Mouse (Mus musculus) hindbrain, embryonic 15.5 days (tissue): ENCODE results near the gene Eif2b5. TPM values are rescaled to one million over a fixed set of nuclear protein-coding genes. Genes with fewer than 3 reads are reported as not detected.
"Not testable (repeated sequence)": the region's sequence is repeated elsewhere in the genome, so short reads cannot be mapped to it uniquely, and the experiment has no call there.

Experiments
- ATAC-seq: fragments of 200-750 bp; cut with Nextera tagmentation; 2 replicates; pipeline ENCODE4 v1.8.0; 2017; ENCODE audit warnings: low read depth, moderate number of reproducible peaks, moderate TSS enrichment; ENCODE audit not compliant: low FRiP score
- H3K27ac ChIP-seq: fragments of 300-500 bp; sonication (generic); replicated peaks from 2 replicates; pipeline ENCODE4 v1.5.1; 2015; ENCODE audit warnings: mild to moderate bottlenecking, inconsistent platforms
- H3K27me3 ChIP-seq: fragments of 300-500 bp; sonication (generic); 2 replicates; pipeline ENCODE4 v1.6.1; 2015; ENCODE audit warnings: control low read depth, inconsistent platforms
- H3K36me3 ChIP-seq: fragments of 300-500 bp; sonication (generic); 2 replicates; pipeline ENCODE4 v1.6.1; 2015; ENCODE audit warnings: control low read depth, inconsistent platforms
- H3K4me1 ChIP-seq: fragments of 300-500 bp; sonication (generic); replicated peaks from 2 replicates; pipeline ENCODE4 v1.6.1; 2015; ENCODE audit warnings: control low read depth, inconsistent platforms
- H3K4me2 ChIP-seq: fragments of 300-500 bp; sonication (generic); 2 replicates; pipeline ENCODE4 v1.6.1; 2015; ENCODE audit warnings: moderate library complexity, mild to moderate bottlenecking, inconsistent platforms
- H3K4me3 ChIP-seq: fragments of 300-500 bp; sonication (generic); 2 replicates; pipeline ENCODE4 v1.5.1; 2015; ENCODE audit warnings: mild to moderate bottlenecking, inconsistent platforms
- H3K9ac ChIP-seq: fragments of 300-500 bp; sonication (generic); 2 replicates; pipeline ENCODE4 v1.6.1; 2015; ENCODE audit warnings: inconsistent platforms
- H3K9me3 ChIP-seq: fragments of 300-500 bp; sonication (generic); 2 replicates; pipeline ENCODE4 v1.6.1; 2016; ENCODE audit warnings: control low read depth, inconsistent platforms
- WGBS: fragments of 180-500 bp; shearing (Covaris S2); methylation state at CpG from one replicate; pipeline ENCODE4 v1.1.7; 2015; 5-methylcytosine and 5-hydroxymethylcytosine counted together
- polyA plus RNA-seq: library from polyadenylated mRNA; unstranded; fragments of >200 nt; fragmentation: Nextera tagmentation; extraction: Ambion mirVana; gene quantifications from 2 replicates; pipeline ENCODE4 v1.2.1, GENCODE M21; 2015

Eif2b5 gene
- polyA plus RNA-seq, result 101 TPM in 2 replicates

GRCm38 (mm10) chr16:20498677-20499475, at the start of gene Eif2b5:
Gene Eif2b5, plus strand, starts transcription at chr16:20498817.
- Histone ChIP-seq H3K4me1 (peaks cover 23% of the 10 kb centered on the region), H3K36me3 (peaks cover 35% of the 10 kb centered on the region), H3K27ac (peak within 1 kb of the TSS; percentile 80), H3K4me2 (peak within 1 kb of the TSS; percentile 72), H3K27me3 (no peaks in the 10 kb centered on the region), H3K9ac (peak within 1 kb of the TSS; percentile 80), H3K9me3 (no peaks in the 10 kb centered on the region), H3K4me3 (peak within 1 kb of the TSS; percentile 71)
- WGBS, result 0% methylated on average over 48 of the region's 49 CpGs
- peak; percentile 94 for ATAC-seq

- Histone ChIP-seq H3K9ac (no peak overlapping the region), H3K4me2 (no peak overlapping the region), H3K27me3 (no peaks in the 10 kb centered on the region), H3K36me3 (no peaks in the 10 kb centered on the region), H3K9me3 (no peaks in the 10 kb centered on the region), H3K4me1 (no peaks in the 10 kb centered on the region), H3K4me3 (no peak overlapping the region), H3K27ac (no peak overlapping the region)
- no peak for ATAC-seq
- 87% methylated on average over 6 of the region's 6 CpGs for WGBS
These were observed 46.8 kb upstream of the Eif2b5 start for GRCm38 (mm10) chr16:20451774-20452173.

- no peak overlapping the region for H3K4me2 ChIP-seq
- WGBS, result 88% methylated on average over 6 of the region's 6 CpGs
- no peaks in the 10 kb centered on the region for H3K4me1 ChIP-seq
- no peaks in the 10 kb centered on the region for H3K36me3 ChIP-seq
- ATAC-seq, result no peak
- H3K9ac ChIP-seq, result no peak overlapping the region
- H3K27ac ChIP-seq, result no peak overlapping the region
- H3K4me3 ChIP-seq, result no peak overlapping the region
- no peaks in the 10 kb centered on the region for H3K9me3 ChIP-seq
- no peaks in the 10 kb centered on the region for H3K27me3 ChIP-seq
These were observed 44.4 kb upstream of the Eif2b5 start for GRCm38 (mm10) chr16:20454155-20454654.

GRCm38 (mm10) chr16:20456106-20456505, 42.5 kb upstream of the Eif2b5 start:
- H3K27me3 ChIP-seq, result no peaks in the 10 kb centered on the region
- WGBS, result 14% methylated on average over 1 of the region's 1 CpGs

DNA sequence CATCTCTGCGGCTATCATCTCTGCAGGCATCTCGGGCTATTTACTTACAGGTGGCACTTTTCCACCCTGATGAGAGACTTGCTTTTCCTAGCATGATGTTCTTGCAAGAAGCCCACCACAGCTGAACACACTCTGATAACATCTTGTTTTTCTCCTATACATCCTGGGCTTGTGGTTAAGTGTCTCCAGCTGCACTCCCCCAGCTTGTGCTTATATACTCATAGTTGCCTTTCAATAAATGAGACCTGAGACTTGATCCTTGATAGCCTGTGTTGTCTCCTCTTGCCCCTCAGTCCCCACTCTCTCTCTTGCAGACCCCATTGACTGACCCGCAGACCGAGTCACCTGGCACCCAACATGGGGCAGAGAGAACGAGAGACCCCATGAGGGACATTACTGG, 39.9 kb upstream of the Eif2b5 start:
- H3K9me3 ChIP-seq, H3K9ac ChIP-seq, H3K36me3 ChIP-seq, H3K4me2 ChIP-seq, ATAC-seq, H3K27me3 ChIP-seq, H3K4me1 ChIP-seq, H3K4me3 ChIP-seq, H3K27ac ChIP-seq: not testable (repeated sequence)
- WGBS, result 96% methylated on average over 5 of the region's 5 CpGs

More at GRCm38 (mm10) chr16:20456106-20456505, 42.5 kb upstream of the Eif2b5 start:
- Histone ChIP-seq H3K4me1 (no peaks in the 10 kb centered on the region), H3K9ac (no peak overlapping the region), H3K4me3 (no peak overlapping the region), H3K36me3 (no peaks in the 10 kb centered on the region), H3K27ac (no peak overlapping the region), H3K9me3 (no peaks in the 10 kb centered on the region), H3K4me2 (no peak overlapping the region)
- no peak for ATAC-seq

DNA sequence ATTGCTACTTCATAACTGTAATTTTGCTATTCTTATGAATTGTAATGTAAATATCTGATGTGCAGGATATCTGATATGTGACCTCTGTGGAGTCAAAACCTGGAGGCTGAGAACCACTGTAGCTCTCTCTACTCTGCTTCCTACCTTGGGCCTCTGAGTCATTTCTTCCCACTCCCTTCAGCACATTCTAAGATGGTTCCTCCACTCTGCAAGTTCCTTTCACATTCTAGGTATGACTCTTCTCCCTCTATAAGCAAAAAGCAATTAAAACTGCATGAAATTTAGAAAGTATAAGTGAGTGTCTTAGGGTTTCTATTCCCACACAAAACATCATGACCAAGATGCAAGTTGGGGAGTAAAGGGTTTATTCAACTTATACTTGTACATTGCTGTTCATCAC, 33.9 kb upstream of the Eif2b5 start:
- H3K4me2 ChIP-seq, result no peak overlapping the region
- H3K27ac ChIP-seq, result no peak overlapping the region
- no peak overlapping the region for H3K9ac ChIP-seq
- no peaks in the 10 kb centered on the region for H3K27me3 ChIP-seq
- no peaks in the 10 kb centered on the region for H3K9me3 ChIP-seq
- no peaks in the 10 kb centered on the region for H3K36me3 ChIP-seq
- no peak for ATAC-seq
- H3K4me1 ChIP-seq, result no peaks in the 10 kb centered on the region
- no peak overlapping the region for H3K4me3 ChIP-seq

GRCm38 (mm10) chr16:20470981-20471380, 27.6 kb upstream of the Eif2b5 start:
- Histone ChIP-seq H3K27me3 (no peaks in the 10 kb centered on the region), H3K4me2 (no peak overlapping the region), H3K4me1 (no peaks in the 10 kb centered on the region), H3K4me3 (no peak overlapping the region), H3K27ac (no peak overlapping the region), H3K9me3 (no peaks in the 10 kb centered on the region), H3K36me3 (no peaks in the 10 kb centered on the region), H3K9ac (no peak overlapping the region)
- ATAC-seq, result no peak
- WGBS, result 95% methylated on average over 2 of the region's 2 CpGs

DNA sequence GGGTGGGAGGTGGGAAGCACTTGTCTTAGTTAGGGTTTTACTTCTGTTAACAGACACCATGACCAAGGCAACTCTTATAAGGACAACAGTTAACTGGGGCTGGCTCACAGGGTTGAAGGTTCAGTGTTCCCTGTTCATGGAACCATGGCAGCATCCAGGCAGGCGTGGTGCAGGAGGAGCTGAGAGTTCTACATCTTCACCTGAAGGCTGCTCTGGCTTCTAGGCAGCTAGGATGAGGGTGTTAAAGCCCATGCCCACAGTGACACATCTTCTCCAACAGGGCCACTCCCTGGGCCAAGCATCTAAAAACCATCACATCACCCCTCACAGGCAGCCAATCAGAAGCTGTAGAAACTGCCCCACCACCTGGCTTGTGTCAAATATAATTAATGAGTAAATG, 26.9 kb upstream of the Eif2b5 start:
- 85% methylated on average over 1 of the region's 1 CpGs for WGBS

GRCm38 (mm10) chr16:20473748-20474147, 24.9 kb upstream of the Eif2b5 start:
- 89% methylated on average over 1 of the region's 1 CpGs for WGBS
- no peak overlapping the region for H3K27ac ChIP-seq
- H3K4me2 ChIP-seq, result no peak overlapping the region
- no peak overlapping the region for H3K9ac ChIP-seq
- ATAC-seq, result no peak
- no peak overlapping the region for H3K4me3 ChIP-seq
- no peaks in the 10 kb centered on the region for H3K4me1 ChIP-seq
- H3K27me3 ChIP-seq, result no peaks in the 10 kb centered on the region
- H3K9me3 ChIP-seq, result no peaks in the 10 kb centered on the region
- no peaks in the 10 kb centered on the region for H3K36me3 ChIP-seq

More for the DNA sequence above, 26.9 kb upstream of the Eif2b5 start:
- Histone ChIP-seq H3K4me1 (no peaks in the 10 kb centered on the region), H3K4me2 (no peak overlapping the region), H3K4me3 (no peak overlapping the region), H3K9me3 (no peaks in the 10 kb centered on the region), H3K36me3 (no peaks in the 10 kb centered on the region), H3K27ac (no peak overlapping the region), H3K9ac (no peak overlapping the region), H3K27me3 (no peaks in the 10 kb centered on the region)
- ATAC-seq, result no peak

DNA sequence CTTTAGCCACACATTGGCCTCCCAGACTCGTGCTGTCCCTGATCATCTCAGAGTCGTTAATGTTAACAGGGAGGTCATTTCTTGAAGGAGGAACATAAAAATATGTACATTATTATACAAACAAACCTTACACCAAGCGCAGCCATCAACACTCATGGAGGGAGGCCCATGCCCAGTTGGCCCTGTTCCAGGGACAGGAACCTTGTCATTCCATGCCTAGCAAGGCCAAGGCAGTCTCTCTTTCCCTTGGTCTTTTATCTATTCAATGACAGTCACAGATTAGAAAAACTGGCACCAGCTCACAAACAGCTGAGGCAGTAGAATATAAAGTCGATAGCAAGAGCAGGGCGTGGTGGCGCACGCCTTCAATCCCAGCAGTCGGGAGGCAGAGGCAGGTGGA, 24.4 kb upstream of the Eif2b5 start:
- Histone ChIP-seq H3K4me2 (no peak overlapping the region), H3K36me3 (no peaks in the 10 kb centered on the region), H3K4me1 (no peaks in the 10 kb centered on the region), H3K27ac (no peak overlapping the region), H3K9me3 (no peaks in the 10 kb centered on the region), H3K9ac (no peak overlapping the region), H3K4me3 (no peak overlapping the region), H3K27me3 (no peaks in the 10 kb centered on the region)
- 91% methylated on average over 8 of the region's 8 CpGs for WGBS
- no peak for ATAC-seq

- Histone ChIP-seq H3K4me2 (no peak overlapping the region), H3K9me3 (no peaks in the 10 kb centered on the region), H3K4me3 (no peak overlapping the region), H3K9ac (no peak overlapping the region), H3K27ac (no peak overlapping the region), H3K27me3 (no peaks in the 10 kb centered on the region), H3K36me3 (no peaks in the 10 kb centered on the region), H3K4me1 (no peaks in the 10 kb centered on the region)
- 88% methylated on average over 6 of the region's 6 CpGs for WGBS
- no peak for ATAC-seq
These were observed 23.8 kb upstream of the Eif2b5 start for GRCm38 (mm10) chr16:20474786-20475185.

DNA sequence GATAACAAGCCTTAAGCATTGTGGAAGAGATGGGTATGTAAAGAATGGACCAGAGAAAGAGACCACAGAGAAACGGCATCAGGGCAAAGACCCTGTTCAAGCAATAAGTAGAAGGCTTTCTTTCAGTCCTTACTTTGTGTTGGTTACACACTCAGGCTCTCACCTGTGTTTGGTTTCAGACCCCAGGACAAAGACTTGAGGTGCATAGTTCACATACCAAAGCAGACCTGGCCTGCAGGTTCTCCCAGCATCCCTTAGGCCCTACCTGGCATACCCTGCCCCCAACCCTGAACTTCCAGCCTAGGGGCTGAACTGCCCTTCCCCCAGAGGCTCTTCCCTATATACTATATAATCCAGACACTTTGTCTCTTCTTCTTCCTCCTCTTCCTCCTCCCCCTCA, 23.3 kb upstream of the Eif2b5 start:
- no peaks in the 10 kb centered on the region for H3K36me3 ChIP-seq
- H3K4me1 ChIP-seq, result no peaks in the 10 kb centered on the region
- no peak overlapping the region for H3K27ac ChIP-seq
- no peaks in the 10 kb centered on the region for H3K9me3 ChIP-seq
- no peak for ATAC-seq
- no peak overlapping the region for H3K9ac ChIP-seq
- WGBS, result 88% methylated on average over 1 of the region's 1 CpGs
- no peak overlapping the region for H3K4me2 ChIP-seq
- H3K27me3 ChIP-seq, result no peaks in the 10 kb centered on the region
- H3K4me3 ChIP-seq, result no peak overlapping the region

- no peaks in the 10 kb centered on the region for H3K4me1 ChIP-seq
- 62% methylated on average over 1 of the region's 1 CpGs for WGBS
- no peak overlapping the region for H3K9ac ChIP-seq
- ATAC-seq, result no peak
- H3K4me3 ChIP-seq, result no peak overlapping the region
- no peaks in the 10 kb centered on the region for H3K27me3 ChIP-seq
- H3K27ac ChIP-seq, result no peak overlapping the region
- no peak overlapping the region for H3K4me2 ChIP-seq
- no peaks in the 10 kb centered on the region for H3K9me3 ChIP-seq
- no peaks in the 10 kb centered on the region for H3K36me3 ChIP-seq
These were observed 21.8 kb upstream of the Eif2b5 start for GRCm38 (mm10) chr16:20476857-20477256.
